Mouse (Mus musculus) midbrain, postnatal 0 days (tissue): ENCODE results near the gene Kcnj1. TPM values are rescaled to one million over a fixed set of nuclear protein-coding genes. Genes with fewer than 3 reads are reported as not detected.

ENCODE experiments used
- ATAC-seq: fragments of 200-750 bp; cut with Nextera tagmentation; 2 replicates; pipeline ENCODE4 v1.8.0; 2017; ENCODE audit warnings: moderate number of reproducible peaks, mild to moderate bottlenecking, moderate TSS enrichment, moderate library complexity; ENCODE audit not compliant: low FRiP score
- DNase-seq: peaks from one replicate; pipeline ENCODE4 v3.0.0-alpha.2; 2015; ENCODE audit warnings: low spot score
- H3K27ac ChIP-seq: fragments of 300-500 bp; sonication (generic); 2 replicates; pipeline ENCODE4 v1.5.1; 2014; ENCODE audit warnings: low read depth, mild to moderate bottlenecking, low read length, mixed read lengths
- H3K27me3 ChIP-seq: fragments of 300-500 bp; sonication (generic); 2 replicates; pipeline ENCODE4 v1.6.1; 2014; ENCODE audit warnings: low read length, control low read depth, mixed read lengths; ENCODE audit not compliant: insufficient read depth
- H3K36me3 ChIP-seq: fragments of 300-500 bp; sonication (generic); 2 replicates; pipeline ENCODE4 v1.6.1; 2014; ENCODE audit warnings: low read length, control low read depth, mixed read lengths; ENCODE audit not compliant: insufficient read depth
- H3K4me1 ChIP-seq: fragments of 300-500 bp; sonication (generic); 2 replicates; pipeline ENCODE4 v1.6.1; 2014; ENCODE audit warnings: mild to moderate bottlenecking, control low read depth, antibody characterized with exemption, low read length, mixed read lengths; ENCODE audit not compliant: insufficient read depth
- H3K4me2 ChIP-seq: fragments of 300-500 bp; sonication (generic); 2 replicates; pipeline ENCODE4 v1.6.1; 2014; ENCODE audit warnings: low read depth, mild to moderate bottlenecking, low read length, mixed read lengths; ENCODE audit not compliant: poor library complexity, severe bottlenecking
- H3K4me3 ChIP-seq: fragments of 300-500 bp; sonication (generic); 2 replicates; pipeline ENCODE4 v1.5.1; 2014; ENCODE audit warnings: low read depth, mild to moderate bottlenecking, low read length, moderate library complexity
- H3K9ac ChIP-seq: fragments of 300-500 bp; sonication (generic); replicated peaks from 2 replicates; pipeline ENCODE4 v1.6.1; 2014; ENCODE audit warnings: mild to moderate bottlenecking, low read length, moderate library complexity, mixed read lengths; ENCODE audit not compliant: poor library complexity, severe bottlenecking
- H3K9me3 ChIP-seq: fragments of 300-500 bp; sonication (generic); 2 replicates; pipeline ENCODE4 v1.6.1; 2016; ENCODE audit warnings: low read length, control low read depth
- CTCF ChIP-seq: IDR thresholded peaks from 2 replicates; pipeline ENCODE4 v1.5.1; 2016; ENCODE audit warnings: antibody characterized with exemption, mild to moderate bottlenecking
- WGBS: fragments of 180-500 bp; shearing (Covaris S2); extraction: QIAGEN DNeasy Blood & Tissue Kit; methylation state at CpG from one replicate; pipeline ENCODE4 v1.1.7; 2014; 5-methylcytosine and 5-hydroxymethylcytosine counted together
- polyA plus RNA-seq: library from polyadenylated mRNA; unstranded; fragments of >200 nt; fragmentation: Nextera tagmentation; extraction: Ambion mirVana; gene quantifications from 2 replicates; pipeline ENCODE4 v1.2.1, GENCODE M21; 2015
- total RNA-seq: library from RNA; depleted of rRNA; stranded (reverse); fragments of >200 nt; gene quantifications from 2 replicates; pipeline ENCODE4 v1.2.3, GENCODE M21; 2014

Gene Kcnj1
- total and polyA plus RNA-seq, 2 experiments from 2014 or later = not detected

DNA sequence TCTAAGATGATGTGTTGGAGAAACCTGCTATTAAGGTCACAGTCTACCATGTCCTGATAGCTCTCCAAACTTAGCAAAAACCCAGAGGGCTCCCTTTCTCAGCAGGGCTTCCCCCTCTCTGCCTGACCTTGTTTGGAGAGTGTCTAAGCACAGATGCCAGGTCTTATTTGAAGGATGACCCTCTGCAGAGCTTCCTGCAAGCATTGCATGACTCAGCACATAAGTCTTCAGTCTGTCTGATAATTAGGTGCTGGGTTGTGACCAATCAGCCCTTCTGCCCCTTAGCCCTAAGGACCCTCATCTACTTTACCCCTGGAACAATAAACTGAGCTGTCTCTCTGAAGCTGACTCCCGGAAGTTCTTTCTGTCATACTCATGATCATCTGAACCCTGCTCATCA lies 11.5 kb upstream of the Kcnj1 start:
- no peak overlapping the region for H3K9ac ChIP-seq
- WGBS = 87% methylated on average over 1 of the region's 1 CpGs
- no peaks in the 10 kb centered on the region for H3K9me3 ChIP-seq
- DNase-seq (no peak), ATAC-seq (no peak)
- no peaks in the 10 kb centered on the region for H3K36me3 ChIP-seq
- H3K4me3 ChIP-seq = no peak overlapping the region
- no peak overlapping the region for H3K4me2 ChIP-seq
- TF ChIP-seq CTCF = no peak
- no peak overlapping the region for H3K27ac ChIP-seq
- no peaks in the 10 kb centered on the region for H3K27me3 ChIP-seq
- no peaks in the 10 kb centered on the region for H3K4me1 ChIP-seq

- no peaks in the 10 kb centered on the region for H3K27me3 ChIP-seq
- H3K9ac ChIP-seq = no peak overlapping the region
- DNase-seq = peak; percentile 1
- TF ChIP-seq CTCF = no peak
- 32% methylated on average over 2 of the region's 2 CpGs for WGBS
- H3K4me3 ChIP-seq = no peak overlapping the region
- H3K9me3 ChIP-seq = no peaks in the 10 kb centered on the region
- no peak overlapping the region for H3K4me2 ChIP-seq
- H3K36me3 ChIP-seq = no peaks in the 10 kb centered on the region
- no peak overlapping the region for H3K27ac ChIP-seq
- H3K4me1 ChIP-seq = no peaks in the 10 kb centered on the region; the same call in 1 of the 2 replicates
- no peak for ATAC-seq
Observed at GRCm38 (mm10) chr9:32368812-32369211, 3.5 kb upstream of the Kcnj1 start.

DNA sequence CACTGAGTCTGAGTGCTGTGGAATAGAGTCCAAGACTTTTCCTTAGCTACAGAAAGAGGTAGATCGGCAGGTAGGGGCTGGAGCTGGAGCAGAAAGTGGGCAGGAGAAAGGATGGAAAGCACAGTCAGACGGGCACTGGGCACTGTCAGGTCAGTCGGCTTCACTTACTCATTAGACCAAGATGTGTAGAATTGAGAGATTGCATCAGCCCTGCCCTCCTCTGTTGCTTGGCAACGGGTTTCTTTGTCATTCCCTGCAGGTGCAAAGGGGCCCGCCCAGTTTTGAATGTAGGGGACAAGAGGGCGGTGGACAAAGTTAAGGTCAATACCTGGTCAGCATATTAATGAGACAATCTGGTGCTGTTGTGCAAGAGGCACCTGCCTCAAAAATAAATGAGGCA lies 2.9 kb upstream of the Kcnj1 start:
- Histone ChIP-seq H3K27ac (no peak overlapping the region), H3K4me1 (no peaks in the 10 kb centered on the region; the same call in 1 of the 2 replicates), H3K9me3 (no peaks in the 10 kb centered on the region), H3K4me2 (no peak overlapping the region), H3K4me3 (no peak overlapping the region), H3K27me3 (no peaks in the 10 kb centered on the region), H3K9ac (no peak overlapping the region), H3K36me3 (no peaks in the 10 kb centered on the region)
- no peak for TF ChIP-seq CTCF
- ATAC-seq (no peak), DNase-seq (peak; percentile 9)
- WGBS = 32% methylated on average over 6 of the region's 6 CpGs

- Histone ChIP-seq H3K9ac (no peak overlapping the region), H3K36me3 (no peaks in the 10 kb centered on the region), H3K4me3 (no peak overlapping the region), H3K4me1 (no peaks in the 10 kb centered on the region; the same call in 1 of the 2 replicates), H3K27ac (no peak overlapping the region), H3K4me2 (no peak overlapping the region), H3K9me3 (no peaks in the 10 kb centered on the region), H3K27me3 (no peaks in the 10 kb centered on the region)
- DNase-seq (no peak), ATAC-seq (no peak)
- 91% methylated on average over 6 of the region's 6 CpGs for WGBS
- TF ChIP-seq CTCF = no peak
Observed at GRCm38 (mm10) chr9:32373656-32374055, 1.4 kb downstream of the Kcnj1 start.

DNA sequence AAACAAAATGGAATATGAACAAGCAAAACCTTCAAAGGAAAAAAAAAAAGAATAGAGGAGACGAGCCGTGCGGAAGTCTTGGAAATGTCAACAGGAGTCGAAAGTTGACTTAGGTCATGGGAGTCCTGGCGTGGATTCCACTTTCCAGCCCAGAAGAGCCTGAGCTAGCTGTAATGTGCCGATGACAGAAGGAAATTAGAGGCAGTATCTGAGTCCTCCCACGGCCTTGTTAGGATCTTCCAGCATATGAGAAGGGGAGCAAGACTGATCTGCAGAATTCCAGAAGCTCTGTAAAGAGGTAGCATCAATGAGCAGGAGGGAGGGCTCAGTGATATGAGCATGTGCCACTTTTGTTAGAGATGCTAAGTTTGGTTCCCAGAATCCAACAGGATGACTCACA lies 3.7 kb downstream of the Kcnj1 start:
- H3K4me3 ChIP-seq = no peak overlapping the region
- no peak for TF ChIP-seq CTCF
- H3K9me3 ChIP-seq = no peaks in the 10 kb centered on the region
- no peak overlapping the region for H3K27ac ChIP-seq
- H3K9ac ChIP-seq = no peak overlapping the region
- 92% methylated on average over 7 of the region's 7 CpGs for WGBS
- H3K4me2 ChIP-seq = no peak overlapping the region
- no peaks in the 10 kb centered on the region for H3K36me3 ChIP-seq
- ATAC-seq = no peak
- no peaks in the 10 kb centered on the region for H3K27me3 ChIP-seq
- DNase-seq = no peak
- no peaks in the 10 kb centered on the region for H3K4me1 ChIP-seq

- no peak for ATAC-seq
- TF ChIP-seq CTCF = no peak
- no peak overlapping the region for H3K4me2 ChIP-seq
- no peaks in the 10 kb centered on the region for H3K9me3 ChIP-seq
- H3K4me1 ChIP-seq = no peaks in the 10 kb centered on the region
- H3K36me3 ChIP-seq = no peaks in the 10 kb centered on the region
- no peak overlapping the region for H3K9ac ChIP-seq
- DNase-seq = no peak
- no peak overlapping the region for H3K27ac ChIP-seq
- H3K4me3 ChIP-seq = no peak overlapping the region
- H3K27me3 ChIP-seq = no peaks in the 10 kb centered on the region
- WGBS = 93% methylated on average over 5 of the region's 5 CpGs
Observed at GRCm38 (mm10) chr9:32376863-32377590, 4.7 kb downstream of the Kcnj1 start.
